Mouse (Mus musculus) regulatory T cell (primary cell): ENCODE data around the gene Gpr39.

ENCODE experiments used
- in situ Hi-C: fragments of 300-600 bp; cut with MboI, MseI; formaldehyde crosslinking; loops from one replicate; pipeline ENCODE4 v1.15.1; 2025; ENCODE audit warnings: high pct_unique_total_duplicates

Gene Gpr39

GRCm38 (mm10) chr1:125808426-125808825 is 131.6 kb downstream of the Gpr39 start:
- in situ Hi-C loops, result no loop called here

GRCm38 (mm10) chr1:125813141-125813782 is 136.5 kb downstream of the Gpr39 start:
- in situ Hi-C loops, result loop anchor here (10.0 kb wide), 1 partner anchor 1848 kb away; no protein-coding TSS in a partner anchor

GRCm38 (mm10) chr1:125821101-125821500 is 144.3 kb downstream of the Gpr39 start:
- in situ Hi-C loops, result no loop called here

GRCm38 (mm10) chr1:125823611-125824010 is 146.8 kb downstream of the Gpr39 start:
- in situ Hi-C loops, result no loop called here

- in situ Hi-C loops, result no loop called here
Observed at GRCm38 (mm10) chr1:125837507-125837906, 160.7 kb downstream of the Gpr39 start.

GRCm38 (mm10) chr1:125839746-125840392 is 163.1 kb downstream of the Gpr39 start:
- in situ Hi-C loops, result loop anchor here (10.0 kb wide), 1 partner anchor 835 kb away; no protein-coding TSS in a partner anchor

- in situ Hi-C loops, result no loop called here
Observed at GRCm38 (mm10) chr1:125854646-125855045, 177.9 kb downstream of the Gpr39 start.

- in situ Hi-C loops, result no loop called here
Observed at GRCm38 (mm10) chr1:125858631-125859030, 181.8 kb downstream of the Gpr39 start.

GRCm38 (mm10) chr1:125870056-125870455 is 193.3 kb downstream of the Gpr39 start:
- in situ Hi-C loops, result loop anchor here (10.0 kb wide), 1 partner anchor 965 kb away; no protein-coding TSS in a partner anchor

- in situ Hi-C loops, result no loop called here
Observed at GRCm38 (mm10) chr1:125893158-125893557, 216.4 kb downstream of the Gpr39 start.

- in situ Hi-C loops, result loop anchor here (10.0 kb wide), 2 partner anchors 276 to 364 kb away; no protein-coding TSS in a partner anchor
Observed at GRCm38 (mm10) chr1:125910211-125910870, 233.5 kb downstream of the Gpr39 start.

- in situ Hi-C loops, result loop anchor here (10.0 kb wide), 2 partner anchors 276 to 364 kb away; no protein-coding TSS in a partner anchor
Observed at GRCm38 (mm10) chr1:125910871-125911265, 234.1 kb downstream of the Gpr39 start.

GRCm38 (mm10) chr1:125911337-125911900 is 234.6 kb downstream of the Gpr39 start:
- in situ Hi-C loops, result loop anchor here (10.0 kb wide), 2 partner anchors 277 to 363 kb away; no protein-coding TSS in a partner anchor

GRCm38 (mm10) chr1:125911901-125912445 is 235.2 kb downstream of the Gpr39 start:
- in situ Hi-C loops, result loop anchor here (10.0 kb wide), 2 partner anchors 277 to 363 kb away; no protein-coding TSS in a partner anchor

- in situ Hi-C loops, result loop anchor here (10.0 kb wide), 2 partner anchors 278 to 362 kb away; no protein-coding TSS in a partner anchor
Observed at GRCm38 (mm10) chr1:125912601-125913600, 236.1 kb downstream of the Gpr39 start, which contains the start of gene Lypd1. Gene Lypd1 (minus strand): TSS chr1:125913101.

- in situ Hi-C loops, result no loop called here
Observed at GRCm38 (mm10) chr1:125920696-125921095, 243.9 kb downstream of the Gpr39 start.

- in situ Hi-C loops, result no loop called here
Observed at GRCm38 (mm10) chr1:125923062-125923461, 246.3 kb downstream of the Gpr39 start.
